Comparison of ENCODE assay signal across 24 mouse cellular contexts in the genomic region with DNA sequence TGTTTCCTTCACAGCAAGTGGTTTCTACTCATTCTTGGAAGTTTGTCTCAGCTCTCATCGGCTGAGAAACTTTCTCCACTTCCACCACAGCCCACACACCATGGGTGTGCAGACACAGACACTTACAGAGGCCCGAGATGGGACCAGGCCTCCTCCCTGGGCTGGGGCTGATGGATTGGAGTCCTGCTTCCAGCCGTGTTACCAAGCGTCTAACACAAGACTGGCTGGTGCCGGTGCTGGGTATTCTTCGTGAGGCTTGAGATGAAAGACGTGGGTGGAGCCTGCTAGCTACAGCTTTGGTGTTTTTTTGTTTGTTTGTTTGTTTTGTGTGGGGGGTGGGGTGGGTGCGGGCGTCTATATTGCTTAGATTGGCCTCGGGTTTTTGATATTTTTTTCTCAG. TPM values are rescaled to one million over a fixed set of nuclear protein-coding genes. Genes with fewer than 3 reads are reported as not detected.
DNase-seq lines count a peak whose midpoint lies in the region; ATAC-seq and TF ChIP-seq lines count a peak whose summit lies in the region.
"Had no signal": no experiment of that assay in that cellular context is flagged by ENCODE, and none has a peak within 500 bp of the region (broad histone marks: within the 10 kb centered on the region; RNA-seq: fewer than 3 reads in every experiment).

No protein-coding gene starts in this region.

- no peak for ATAC-seq in embryonic facial prominence, embryonic 11.5 days (replicated peaks; ENCODE audit: insufficient number of reproducible peaks, low FRiP score, low TSS enrichment, low read depth)
- ATAC-seq in midbrain, embryonic 16.5 days = no peak
- no peak for ATAC-seq in intestine, embryonic 15.5 days
- ATAC-seq: forebrain, postnatal 0 days; Patski had no signal

- H3K4me2 ChIP-seq in embryonic facial prominence, embryonic 11.5 days (ENCODE audit: low read depth, low read length) = no peak overlapping the region
- no peak overlapping the region for H3K4me2 ChIP-seq in midbrain, embryonic 16.5 days (ENCODE audit: low read length)
- no peak overlapping the region for H3K4me2 ChIP-seq in intestine, embryonic 15.5 days (replicated peaks)

- 21% methylated on average over 10 of the region's 10 CpGs for WGBS in embryonic facial prominence, embryonic 11.5 days
- 23% methylated on average over 10 of the region's 10 CpGs for WGBS in embryonic facial prominence, embryonic 10.5 days
- 17% methylated on average over 10 of the region's 10 CpGs for WGBS in midbrain, embryonic 10.5 days
- WGBS in midbrain, embryonic 16.5 days = 19% methylated on average over 10 of the region's 10 CpGs
- 33% methylated on average over 10 of the region's 10 CpGs for WGBS in intestine, embryonic 15.5 days

- H3K4me1 ChIP-seq in embryonic facial prominence, embryonic 11.5 days (ENCODE audit: control insufficient read depth, insufficient read depth, low read length) = no peaks in the 10 kb centered on the region; the same call in 1 of the 2 replicates
- H3K4me1 ChIP-seq in embryonic facial prominence, embryonic 10.5 days = peaks cover 51% of the 10 kb centered on the region
- H3K4me1 ChIP-seq in midbrain, embryonic 10.5 days = peaks cover 56% of the 10 kb centered on the region
- peaks cover 14% of the 10 kb centered on the region for H3K4me1 ChIP-seq in midbrain, embryonic 16.5 days (ENCODE audit: control insufficient read depth, insufficient read depth, low read length)
- peaks cover 19% of the 10 kb centered on the region for H3K4me1 ChIP-seq in intestine, embryonic 15.5 days (replicated peaks)

- H3K27me3 ChIP-seq in embryonic facial prominence, embryonic 11.5 days (ENCODE audit: control insufficient read depth, insufficient read depth, low read length) = no peaks in the 10 kb centered on the region
- H3K27me3 ChIP-seq in embryonic facial prominence, embryonic 10.5 days (replicated peaks; ENCODE audit: low read depth, poor library complexity, severe bottlenecking) = peaks cover 41% of the 10 kb centered on the region
- H3K27me3 ChIP-seq in midbrain, embryonic 10.5 days (ENCODE audit: low read depth, poor library complexity, severe bottlenecking) = peaks cover 47% of the 10 kb centered on the region
- peaks cover 23% of the 10 kb centered on the region for H3K27me3 ChIP-seq in midbrain, embryonic 16.5 days (ENCODE audit: control insufficient read depth, insufficient read depth, low read depth, low read length)
- H3K27me3 ChIP-seq in intestine, embryonic 15.5 days (replicated peaks) = 0 out of 2 replicates have a peak, but pooled peaks cover 3% of the 10 kb centered on the region
- H3K27me3 ChIP-seq: Patski had no signal

- no peak for TF ChIP-seq POLR2A in brain, embryonic 14.5 days (IDR thresholded peaks at IDR 0.05; ENCODE audit: borderline replicate concordance, extremely low read depth, insufficient read depth, insufficient read length, poor library complexity, severe bottlenecking)

- H3K27ac ChIP-seq in embryonic facial prominence, embryonic 11.5 days (replicated peaks; ENCODE audit: low read depth, low read length) = no peak overlapping the region
- no peak overlapping the region for H3K27ac ChIP-seq in embryonic facial prominence, embryonic 10.5 days (replicated peaks)
- H3K27ac ChIP-seq in midbrain, embryonic 10.5 days (replicated peaks) = no peak overlapping the region
- no peak overlapping the region for H3K27ac ChIP-seq in midbrain, embryonic 16.5 days (ENCODE audit: low read length)
- H3K27ac ChIP-seq in intestine, embryonic 15.5 days = no peak overlapping the region
- H3K27ac ChIP-seq: embryonic facial prominence, embryonic 15.5 days; forebrain, embryonic 12.5 days; hindbrain, embryonic 15.5 days; limb, embryonic 13.5 days; neural tube, embryonic 13.5 days; stomach, embryonic 15.5 days had no signal

- H3K4me3 ChIP-seq in embryonic facial prominence, embryonic 11.5 days (ENCODE audit: low read depth, low read length) = no peak overlapping the region
- no peak overlapping the region for H3K4me3 ChIP-seq in embryonic facial prominence, embryonic 10.5 days
- H3K4me3 ChIP-seq in midbrain, embryonic 10.5 days = 0 out of 2 replicates have a peak overlapping the region, but pooled peaks have one; percentile 77
- H3K4me3 ChIP-seq in midbrain, embryonic 16.5 days (ENCODE audit: low read depth, low read length) = no peak overlapping the region
- H3K4me3 ChIP-seq in intestine, embryonic 15.5 days (replicated peaks) = no peak overlapping the region

- no peak for TF ChIP-seq CTCF in brain, embryonic 14.5 days (IDR thresholded peaks at IDR 0.05; ENCODE audit: borderline replicate concordance, extremely low read depth, insufficient read depth, insufficient read length)

- 0 out of 2 replicates have a peak overlapping the region, but pooled peaks have one; percentile 11 for H3K9ac ChIP-seq in embryonic facial prominence, embryonic 11.5 days (replicated peaks; ENCODE audit: low read length)
- H3K9ac ChIP-seq in midbrain, embryonic 16.5 days (ENCODE audit: low read depth, low read length) = no peak overlapping the region
- H3K9ac ChIP-seq in intestine, embryonic 15.5 days = no peak overlapping the region
- H3K9ac ChIP-seq: embryonic facial prominence, embryonic 15.5 days; forebrain, postnatal 0 days; hindbrain, embryonic 15.5 days; stomach, embryonic 15.5 days had no signal

- no peaks in the 10 kb centered on the region for H3K36me3 ChIP-seq in embryonic facial prominence, embryonic 11.5 days (replicated peaks; ENCODE audit: control insufficient read depth, insufficient read depth, low read depth, low read length)
- H3K36me3 ChIP-seq in embryonic facial prominence, embryonic 10.5 days (replicated peaks) = no peaks in the 10 kb centered on the region
- no peaks in the 10 kb centered on the region for H3K36me3 ChIP-seq in midbrain, embryonic 10.5 days
- H3K36me3 ChIP-seq in midbrain, embryonic 16.5 days (ENCODE audit: control insufficient read depth, insufficient read depth, low read length) = no peaks in the 10 kb centered on the region
- no peaks in the 10 kb centered on the region for H3K36me3 ChIP-seq in intestine, embryonic 15.5 days
- H3K36me3 ChIP-seq: embryonic facial prominence, embryonic 15.5 days; forebrain, embryonic 12.5 days; hindbrain, embryonic 15.5 days; limb, embryonic 13.5 days; neural tube, embryonic 13.5 days; stomach, embryonic 15.5 days had no signal

- H3K9me3 ChIP-seq in embryonic facial prominence, embryonic 11.5 days (replicated peaks; ENCODE audit: control insufficient read depth, low read length) = no peaks in the 10 kb centered on the region
- H3K9me3 ChIP-seq in embryonic facial prominence, embryonic 10.5 days = no peaks in the 10 kb centered on the region
- no peaks in the 10 kb centered on the region for H3K9me3 ChIP-seq in midbrain, embryonic 10.5 days (replicated peaks)
- no peaks in the 10 kb centered on the region for H3K9me3 ChIP-seq in midbrain, embryonic 16.5 days (replicated peaks; ENCODE audit: control insufficient read depth, low read length, poor library complexity, severe bottlenecking)
- H3K9me3 ChIP-seq in intestine, embryonic 15.5 days = no peaks in the 10 kb centered on the region
- H3K9me3 ChIP-seq: embryonic facial prominence, embryonic 15.5 days; forebrain, embryonic 12.5 days; hindbrain, embryonic 15.5 days; limb, embryonic 13.5 days; neural tube, embryonic 13.5 days; stomach, embryonic 15.5 days had no signal

- no peak for DNase-seq in embryonic facial prominence, embryonic 11.5 days (ENCODE audit: low spot score)
- DNase-seq in embryonic facial prominence, embryonic 10.5 days (ENCODE audit: low spot score) = no peak
- DNase-seq in midbrain, embryonic 10.5 days (ENCODE audit: low spot score) = no peak
- peak; percentile 26 for DNase-seq in brain, embryonic 14.5 days (ENCODE audit: low read depth)
- DNase-seq: adrenal gland, postnatal 14 days; B cell, adult 2 months; cerebellum, postnatal 14 days; embryo, embryonic 11 days; forebrain, postnatal 0 days; gastrocnemius, postnatal 10 days; heart, postnatal 4 days; kidney, adult 2 months; kidney, postnatal 36 days; lung, postnatal 36 days; right cerebral cortex, postnatal 25 days had no signal

RNA-seq across cellular contexts. Expression of gene Dusp5, which starts 1.4 kb away (rescaled TPM):
- 4.2 and 5.1 TPM in 2 replicates for polyA plus RNA-seq in embryonic facial prominence, embryonic 11.5 days (2014; fragmentation: Nextera tagmentation; extraction: Ambion mirVana)
- polyA plus RNA-seq in embryonic facial prominence, embryonic 10.5 days (2016; fragmentation: Nextera tagmentation; extraction: Ambion mirVana) = 6.9 and 7.8 TPM in 2 replicates
- polyA plus RNA-seq in midbrain, embryonic 10.5 days (2016; fragmentation: Nextera tagmentation; extraction: Ambion mirVana) = 4.0 and 6.3 TPM in 2 replicates
- polyA plus RNA-seq in midbrain, embryonic 16.5 days (2015; fragmentation: Nextera tagmentation; extraction: Ambion mirVana) = 2.2 and 3.0 TPM in 2 replicates
- polyA plus RNA-seq in brain, embryonic 14.5 days (2012; rRNA removed) = 2.3 and 2.5 TPM in 2 replicates
- polyA plus RNA-seq in intestine, embryonic 15.5 days (2015; fragmentation: Nextera tagmentation; extraction: Ambion mirVana) = 8.7 and 9.0 TPM in 2 replicates
